Mouse (Mus musculus) right cerebral cortex, postnatal 25 days (tissue): ENCODE measurements around the gene Tfec.

Source experiments
- DNase-seq: peaks from one replicate; pipeline ENCODE4 v3.0.0; 2022

Tfec gene

DNA sequence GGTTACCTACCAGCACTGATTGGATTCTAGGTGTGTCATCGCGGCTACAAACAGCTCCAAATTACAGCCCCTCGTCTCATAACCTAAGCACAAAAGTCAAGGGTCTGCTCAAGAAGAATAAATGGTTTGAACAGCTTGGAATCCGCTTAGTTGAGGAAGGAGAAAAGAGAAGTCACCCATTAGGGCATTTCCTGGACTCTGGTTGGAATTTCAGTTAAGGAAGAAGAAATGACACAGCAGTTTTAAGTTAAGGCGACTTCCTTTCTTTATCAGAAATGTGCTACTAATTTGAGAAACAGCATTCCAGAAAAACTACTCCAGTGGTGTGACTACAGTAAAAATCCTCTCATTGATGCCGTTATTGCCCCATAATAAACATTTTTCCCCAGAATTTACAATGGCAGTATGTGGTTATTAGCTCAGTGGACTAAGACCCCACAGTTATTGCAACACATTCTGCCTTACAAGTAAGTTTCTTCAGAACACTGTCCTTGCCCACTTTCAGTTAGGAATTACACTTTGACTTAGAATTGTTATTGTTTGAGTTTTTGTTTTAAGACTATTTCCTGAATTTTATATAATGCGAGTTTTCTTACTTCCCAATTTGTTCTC is at the start of gene Tfec:
TSS of gene Tfec (minus strand) at position 191 of the 612 bp plus-strand sequence.
- no peak for DNase-seq

DNA sequence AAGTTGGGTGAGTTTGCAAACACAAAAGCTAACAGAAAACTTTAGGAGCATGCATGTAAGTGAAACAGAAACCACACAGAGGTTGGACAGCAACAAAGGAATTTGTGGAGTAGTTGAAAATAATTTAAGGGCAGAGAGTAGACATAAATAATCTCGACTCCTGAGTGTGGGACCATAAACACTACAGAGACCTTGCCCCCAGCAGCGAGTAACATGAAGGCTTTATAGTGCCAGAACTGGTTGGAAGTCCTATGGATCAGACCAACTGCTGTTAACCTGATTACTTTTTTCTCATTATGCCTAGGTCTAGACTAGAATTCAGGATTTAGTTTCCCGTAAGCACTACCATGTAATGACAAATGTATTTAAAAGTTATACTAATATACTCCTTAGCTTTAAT is 49.6 kb upstream of the Tfec start:
- no peak for DNase-seq

DNA sequence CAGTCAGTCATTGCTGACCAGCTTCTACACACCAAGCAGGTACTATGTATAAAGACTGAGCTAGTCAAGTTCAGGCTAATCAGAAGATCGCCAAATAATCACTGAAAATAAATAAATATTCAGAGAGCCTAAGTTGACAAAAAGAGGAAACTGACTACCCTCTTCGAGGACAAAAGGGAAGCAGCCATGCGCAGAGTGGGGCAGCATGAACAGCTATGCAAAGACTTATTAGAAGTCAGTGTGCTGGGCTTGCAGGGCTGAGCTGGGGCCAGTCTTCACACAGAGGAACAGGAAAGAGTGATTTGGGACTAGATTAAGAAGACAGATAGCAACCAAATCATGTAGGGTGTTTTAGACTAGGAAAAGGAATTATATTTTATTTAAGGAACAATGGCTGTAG is 45.3 kb upstream of the Tfec start:
- no peak for DNase-seq

DNA sequence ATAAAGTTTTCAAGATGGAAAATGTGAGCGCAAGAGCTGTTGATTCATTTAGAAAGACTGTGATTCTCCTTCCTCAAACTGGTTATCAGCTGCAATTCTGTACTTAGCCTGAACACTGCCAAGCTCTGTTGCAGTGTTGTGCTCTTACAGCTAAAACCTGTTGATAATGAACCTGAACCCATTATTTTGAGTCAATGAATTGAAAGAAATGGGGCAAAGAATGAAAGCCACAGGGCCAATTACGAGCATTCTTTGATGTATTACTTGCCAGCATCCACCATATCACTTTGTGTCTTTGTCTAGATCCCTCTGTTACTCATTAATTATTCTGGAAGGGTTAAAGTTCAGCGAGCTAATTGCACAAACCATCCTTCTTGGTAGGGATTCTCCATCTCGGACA is 44.2 kb upstream of the Tfec start:
- DNase-seq, result no peak

DNA sequence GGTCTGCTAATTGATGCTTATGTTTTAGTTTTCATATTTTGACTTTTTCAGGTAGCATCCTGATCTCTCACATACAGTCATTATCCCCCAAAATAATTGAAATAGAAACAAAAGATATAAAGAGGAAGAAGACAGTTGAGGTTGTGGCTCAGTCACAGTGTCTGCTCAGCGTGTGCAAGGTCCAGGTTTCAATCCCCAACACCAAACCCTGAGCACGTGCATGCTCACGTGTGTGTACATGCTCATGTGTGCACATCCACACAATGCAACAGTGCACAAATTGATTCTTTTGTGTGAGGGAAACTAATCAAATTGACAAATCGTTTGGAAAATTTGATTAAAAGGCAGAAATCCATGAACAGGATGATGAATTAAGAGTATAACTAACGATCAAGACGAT is 32.8 kb upstream of the Tfec start:
- no peak for DNase-seq

DNA sequence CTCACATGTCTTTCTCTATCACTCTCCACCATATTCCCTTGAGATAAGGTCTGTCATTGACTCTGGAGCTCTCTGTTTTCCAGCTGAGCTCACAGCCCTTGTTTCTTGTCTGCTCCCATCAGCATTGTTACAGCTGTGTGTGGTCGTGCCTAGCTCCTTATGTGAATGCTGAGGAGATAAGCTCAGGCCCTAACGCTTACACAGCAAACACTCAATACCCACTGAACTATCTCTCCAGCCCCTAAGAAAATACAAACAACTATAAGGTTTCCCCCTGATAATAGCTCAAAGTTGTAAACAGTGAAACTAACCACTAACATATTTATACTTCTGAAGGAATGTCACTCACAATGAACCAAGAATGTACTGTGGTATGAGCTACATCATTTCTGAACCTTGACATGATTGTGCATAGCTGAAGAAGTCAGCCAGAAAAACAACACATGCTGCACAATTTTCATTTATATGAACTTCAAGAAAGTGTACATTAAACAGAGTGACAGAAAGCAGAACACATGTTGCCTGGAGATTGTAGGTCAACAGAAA is 21.9 kb upstream of the Tfec start:
- DNase-seq, result no peak

DNA sequence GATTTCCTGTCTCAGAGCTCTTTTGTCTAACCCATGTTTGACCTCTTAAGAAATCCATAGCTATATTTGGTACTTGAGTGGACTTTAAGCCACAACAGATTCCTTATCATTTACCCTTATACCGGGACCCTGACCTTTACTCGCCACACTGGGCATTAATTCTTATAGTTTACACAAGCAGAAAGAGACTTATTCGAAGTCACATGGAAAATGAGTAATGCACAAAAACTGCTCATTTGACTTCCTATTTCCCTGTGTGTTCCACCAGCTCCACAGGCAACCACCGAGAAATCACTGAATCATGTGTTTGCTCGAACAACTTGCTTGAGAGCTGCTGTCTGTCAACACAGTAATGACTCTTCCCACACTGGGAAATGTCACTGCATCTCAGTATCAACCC is 6.4 kb downstream of the Tfec start:
- DNase-seq, result no peak

DNA sequence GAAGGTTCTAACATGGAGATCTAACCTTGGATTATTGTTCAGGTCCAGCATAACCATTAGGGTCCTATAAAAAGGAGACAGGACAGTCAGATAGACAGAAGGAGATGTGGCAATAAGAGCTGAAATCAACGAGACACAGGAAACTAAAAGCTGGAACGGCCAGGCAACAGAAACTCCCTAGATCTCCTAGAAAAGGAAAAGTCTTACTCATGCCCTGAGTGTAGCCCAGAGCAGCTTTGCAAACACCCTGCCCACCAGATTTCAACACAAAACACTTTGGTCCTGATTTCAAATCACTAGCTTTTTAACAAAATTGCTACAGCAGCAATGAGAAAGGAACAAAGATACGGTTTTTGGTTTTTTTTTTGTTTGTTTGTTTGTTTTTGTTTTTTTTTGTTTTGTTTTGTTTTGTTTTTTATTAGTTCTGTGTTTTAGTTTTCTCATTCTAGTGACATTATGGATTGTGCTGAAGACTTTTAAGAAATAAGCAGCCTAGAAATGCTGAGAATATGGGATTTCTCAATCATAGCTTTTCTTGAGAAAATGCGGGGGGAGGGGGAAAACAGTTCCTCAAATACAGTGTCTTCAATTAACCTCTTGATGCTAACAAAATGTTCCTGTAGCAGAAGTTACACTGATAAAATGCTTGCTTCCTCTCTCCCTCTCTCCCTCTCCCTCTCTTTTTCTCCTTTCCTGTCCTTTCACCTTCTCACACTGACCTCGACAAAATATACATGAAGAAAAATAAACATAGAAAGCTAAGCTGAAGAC is 14.5 kb downstream of the Tfec start:
- no peak for DNase-seq

DNA sequence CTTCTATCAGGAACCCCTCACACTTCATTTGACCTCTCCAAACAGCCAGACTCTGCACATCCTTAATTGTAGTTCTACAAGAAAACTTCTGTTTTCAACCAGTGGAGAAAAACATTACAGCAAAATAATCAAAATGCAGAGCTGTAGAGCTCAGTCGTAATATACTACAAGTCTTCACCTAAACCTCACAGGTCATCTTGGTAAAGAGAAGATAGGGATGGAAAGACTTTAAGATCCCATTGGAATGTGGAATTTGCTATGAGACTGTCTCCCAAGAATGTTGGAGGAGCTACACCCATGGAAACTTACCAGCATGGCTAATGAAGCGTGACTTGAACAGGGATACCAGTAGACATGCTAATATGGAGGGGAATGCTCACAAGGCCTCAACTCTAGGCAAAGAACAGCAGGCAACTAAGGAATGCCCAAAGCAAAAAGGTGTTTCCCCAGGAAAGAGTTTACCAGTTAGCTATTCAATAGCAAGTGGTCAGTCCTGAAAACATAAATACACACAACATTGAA is 24.2 kb downstream of the Tfec start:
- no peak for DNase-seq

DNA sequence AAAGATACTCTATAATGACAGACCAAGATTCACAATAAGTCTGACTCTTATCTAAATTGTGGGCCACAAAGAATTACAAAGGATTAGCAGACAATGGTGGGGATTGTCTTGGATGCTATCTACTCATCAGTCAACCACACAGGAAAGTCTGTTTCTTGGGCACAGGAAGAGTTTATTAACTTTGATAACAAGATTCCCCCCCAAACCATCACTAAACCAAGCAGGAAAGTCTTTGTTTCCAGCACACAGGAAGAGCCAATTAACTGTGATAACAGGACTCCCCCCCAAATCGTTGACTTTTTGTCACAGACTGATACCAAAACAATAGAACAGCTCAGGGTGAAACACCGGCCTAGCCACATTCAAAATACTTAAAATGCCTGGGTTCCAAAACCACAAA is 28.2 kb downstream of the Tfec start:
- DNase-seq, result no peak

DNA sequence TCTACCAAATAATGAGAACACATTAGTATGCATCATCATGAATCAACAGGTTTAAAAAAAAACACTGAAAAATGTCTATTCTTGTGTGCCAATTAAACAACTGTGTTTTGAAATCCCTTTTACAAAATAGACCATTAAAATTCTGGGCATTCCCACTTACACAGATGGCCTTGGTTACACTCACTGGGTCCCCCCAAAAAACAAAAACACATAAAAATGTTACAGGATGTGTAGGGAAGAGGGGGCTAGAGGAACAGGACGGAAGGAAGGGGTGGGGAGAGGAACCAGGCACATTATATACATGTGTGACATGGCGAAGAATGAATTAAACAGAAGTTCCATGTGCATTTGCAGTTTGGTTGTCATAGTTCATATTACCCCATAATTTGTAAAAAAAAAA is 29.9 kb downstream of the Tfec start:
- DNase-seq, result no peak

DNA sequence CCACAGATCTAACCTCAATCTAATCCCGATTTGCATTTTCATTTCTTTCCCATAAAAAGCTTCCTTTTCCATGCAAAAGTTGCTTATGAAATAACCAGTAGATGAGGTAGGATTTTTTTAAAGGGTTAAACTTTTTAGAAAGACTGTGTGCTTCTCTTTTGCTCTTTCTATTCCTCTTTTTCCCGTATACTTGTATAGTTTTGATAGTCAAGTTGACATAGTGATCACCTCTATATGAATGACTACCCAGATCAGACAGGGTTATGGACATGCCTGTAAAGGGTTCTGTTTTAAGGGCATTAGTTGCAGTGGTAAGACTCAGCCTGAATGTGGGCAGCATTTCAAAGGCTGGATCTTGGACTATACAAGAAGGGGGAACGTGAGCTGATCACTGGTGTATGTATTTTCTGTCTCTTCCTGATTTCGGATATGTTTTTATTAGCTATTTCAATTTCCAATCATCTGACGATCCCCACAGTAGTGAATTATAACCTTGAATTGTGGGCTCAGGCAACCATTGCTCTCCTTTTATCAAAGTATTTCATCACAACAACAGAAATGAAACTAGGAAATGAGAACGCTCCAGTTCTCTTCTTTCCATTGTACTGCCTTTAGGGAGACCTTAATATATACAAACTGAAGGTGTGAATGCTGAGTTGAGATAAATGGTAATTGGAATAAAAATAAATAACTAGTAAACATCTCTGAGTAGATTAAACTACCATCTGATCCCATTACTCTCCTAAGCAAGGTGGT is 35.3 kb downstream of the Tfec start:
- DNase-seq, result no peak

DNA sequence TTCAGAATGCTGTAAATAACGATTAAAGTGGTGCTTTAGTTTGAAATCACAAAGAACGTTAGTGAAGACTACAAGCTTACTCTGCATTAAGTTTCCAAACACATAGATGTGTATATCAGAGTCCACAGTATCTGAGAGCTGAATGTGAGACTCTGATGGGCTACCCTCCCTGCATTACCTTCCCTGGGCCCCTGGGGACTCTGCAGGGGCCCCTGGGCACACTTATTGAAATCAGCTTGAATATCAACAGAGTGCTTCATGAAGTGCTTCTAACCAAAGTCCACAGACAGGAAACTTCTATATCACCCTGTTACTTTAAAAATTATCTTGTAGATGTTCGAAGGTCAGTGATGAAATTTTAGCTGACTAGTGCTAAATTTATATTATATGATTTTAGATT is 36.2 kb downstream of the Tfec start:
- DNase-seq, result no peak

DNA sequence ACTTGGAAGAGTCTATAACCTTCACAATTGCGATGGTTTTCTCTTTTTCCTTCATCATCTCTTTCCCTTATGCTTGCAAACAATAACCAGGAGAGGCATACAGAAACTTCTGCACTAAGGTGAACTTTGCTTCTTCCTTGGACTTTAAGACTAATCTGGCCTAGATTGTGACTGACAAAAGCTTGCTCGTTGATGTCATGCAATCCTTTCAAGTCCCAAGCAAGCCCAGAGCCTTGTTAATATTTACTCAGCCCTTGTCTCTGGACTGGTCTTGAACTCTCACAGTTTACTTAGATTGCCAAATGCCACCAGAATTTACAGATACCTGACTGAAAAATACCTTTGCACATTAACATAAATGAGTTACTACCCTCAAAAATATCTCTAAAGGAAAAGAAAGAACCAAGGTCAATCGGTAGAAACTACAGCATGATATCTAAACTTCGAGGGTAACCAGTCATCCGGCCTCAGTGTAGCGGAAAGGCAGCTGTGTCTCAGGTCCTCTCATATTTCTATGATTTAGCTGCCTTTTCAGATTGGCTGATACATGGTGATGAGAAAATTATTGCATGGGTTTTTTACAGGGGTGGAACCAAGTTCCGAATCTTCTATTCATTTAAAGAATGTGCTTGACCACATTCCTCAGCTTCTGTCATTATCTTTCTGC is 42.2 kb downstream of the Tfec start:
- no peak for DNase-seq

DNA sequence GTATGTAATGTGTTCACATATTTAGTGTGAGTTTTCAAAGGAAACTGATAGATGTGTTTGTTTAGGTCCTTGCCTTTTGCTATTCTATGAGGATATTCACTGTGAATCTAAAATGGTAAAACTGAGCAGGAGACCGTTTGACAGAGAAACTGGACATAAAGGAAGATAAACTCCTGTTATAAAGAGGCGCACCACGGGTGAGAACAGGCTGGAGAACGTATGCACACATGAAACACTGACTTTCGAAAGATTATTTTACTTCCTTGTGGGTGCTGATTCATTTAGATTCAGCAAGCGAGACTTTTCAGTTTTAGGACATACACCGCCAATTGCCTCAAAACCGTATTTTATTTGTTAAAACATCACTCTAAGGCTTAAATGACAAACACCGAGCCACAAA is 43.3 kb downstream of the Tfec start:
- no peak for DNase-seq

DNA sequence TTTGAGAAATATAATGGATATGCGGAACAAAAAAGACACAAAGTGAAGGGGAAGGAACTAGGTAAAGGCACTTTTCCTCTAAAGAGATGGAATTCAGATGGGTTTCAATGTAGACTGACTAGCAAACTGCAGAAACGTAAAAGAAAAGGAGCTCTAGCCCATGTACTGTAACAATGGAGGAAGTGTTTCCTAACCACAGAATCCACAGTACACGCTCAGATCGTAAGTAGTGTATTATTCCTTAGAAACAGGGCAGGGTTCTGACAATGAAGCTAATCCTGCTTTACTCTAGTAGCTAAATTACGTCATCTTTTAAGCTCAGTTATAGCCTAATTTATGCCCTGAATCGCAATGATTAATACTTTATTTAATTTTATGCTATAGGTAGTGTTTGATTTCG is 51.7 kb downstream of the Tfec start:
- no peak for DNase-seq

DNA sequence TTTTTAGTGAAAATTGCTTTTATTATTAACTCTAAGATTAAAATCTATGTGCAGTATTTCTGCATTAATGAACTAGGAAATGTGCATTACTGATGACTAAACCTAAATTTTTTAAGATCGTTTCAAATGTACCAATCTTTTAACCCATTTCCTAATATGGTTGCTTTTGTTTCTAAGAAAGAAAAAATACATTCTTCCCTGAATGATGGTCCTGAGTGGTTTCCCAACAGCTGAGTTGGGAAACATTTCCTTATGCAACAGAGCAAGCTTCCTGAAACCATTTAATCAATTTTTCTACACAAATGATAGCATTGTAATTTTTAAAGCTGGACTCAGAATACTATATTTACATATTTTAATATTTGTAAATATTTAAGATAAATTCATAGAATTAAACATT is 62.6 kb downstream of the Tfec start:
- no peak for DNase-seq

DNA sequence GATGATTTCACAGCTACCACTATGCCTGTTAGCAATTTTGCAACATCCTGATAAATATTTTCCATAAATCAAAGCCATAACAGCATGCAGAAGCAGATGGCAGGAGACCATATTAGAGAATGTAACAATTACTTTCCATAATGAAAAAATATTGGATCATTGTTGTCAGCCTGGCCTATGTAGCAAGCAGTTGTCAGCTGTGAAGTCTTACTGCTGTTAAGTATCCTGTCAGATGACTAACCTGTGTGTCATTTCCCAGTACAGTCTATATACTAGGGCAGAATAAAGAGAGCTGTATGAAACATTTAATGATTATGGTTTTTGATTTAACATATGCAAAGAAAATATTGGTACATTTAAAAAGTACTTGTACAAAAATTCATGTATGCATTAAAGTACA is 69.9 kb downstream of the Tfec start:
- DNase-seq, result no peak

DNA sequence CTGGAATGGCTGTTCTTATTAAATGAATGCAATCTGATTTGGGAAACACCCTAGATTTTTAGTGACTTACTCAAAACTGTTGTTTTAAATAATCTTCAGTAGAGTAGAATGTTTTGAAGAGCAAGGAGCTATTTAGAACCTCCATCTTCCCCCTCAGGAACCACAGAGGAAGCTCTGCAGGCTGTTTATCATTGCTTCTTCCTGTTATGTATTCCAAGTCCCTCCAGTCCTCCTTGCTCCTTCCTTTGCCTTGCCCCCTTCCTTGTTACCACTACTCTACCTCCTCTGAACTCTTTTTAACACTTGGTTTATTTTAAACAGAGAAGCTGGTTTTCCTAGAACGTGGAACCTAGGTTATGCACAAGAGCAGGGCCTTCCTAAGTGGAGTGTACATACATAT is 76.3 kb downstream of the Tfec start:
- no peak for DNase-seq

DNA sequence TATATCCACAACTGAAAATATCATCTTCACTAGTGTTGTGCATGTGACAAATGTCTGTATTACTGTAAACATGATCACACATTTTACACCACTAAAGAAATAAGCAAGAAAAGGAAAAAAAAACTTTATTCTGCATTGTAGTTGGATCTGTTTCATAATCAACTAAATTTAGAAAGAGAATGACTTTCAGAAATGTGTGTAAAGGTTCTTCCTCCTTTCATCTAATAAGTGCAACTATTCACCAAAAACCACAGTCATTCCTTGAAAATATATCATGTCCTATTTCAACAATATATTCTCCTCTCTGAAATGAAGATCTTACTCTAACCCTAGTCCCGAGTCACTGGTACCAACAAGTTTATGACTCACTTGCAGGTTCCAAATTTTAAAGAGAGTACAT is 91.9 kb downstream of the Tfec start:
- DNase-seq, result no peak

DNA sequence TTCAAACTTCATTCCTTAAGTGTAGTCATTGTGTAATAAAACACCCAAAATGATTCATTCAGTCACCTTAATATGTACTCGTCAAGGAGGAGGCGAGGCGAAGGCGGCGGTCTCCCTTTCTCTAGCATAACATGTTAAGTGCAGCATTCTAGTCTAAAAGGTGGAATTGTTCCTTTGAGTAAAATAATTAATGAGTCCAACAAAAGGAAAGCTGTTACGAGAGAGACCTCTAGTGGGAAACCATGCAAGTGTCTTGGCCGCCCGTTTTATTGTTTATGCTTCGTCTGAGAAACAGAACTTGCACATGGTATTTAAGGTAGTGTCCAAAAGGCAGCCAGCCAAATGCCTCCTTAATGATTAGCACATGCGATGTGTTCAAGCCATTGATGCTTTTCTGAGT is 100.6 kb downstream of the Tfec start:
- peak; percentile 23 for DNase-seq

DNA sequence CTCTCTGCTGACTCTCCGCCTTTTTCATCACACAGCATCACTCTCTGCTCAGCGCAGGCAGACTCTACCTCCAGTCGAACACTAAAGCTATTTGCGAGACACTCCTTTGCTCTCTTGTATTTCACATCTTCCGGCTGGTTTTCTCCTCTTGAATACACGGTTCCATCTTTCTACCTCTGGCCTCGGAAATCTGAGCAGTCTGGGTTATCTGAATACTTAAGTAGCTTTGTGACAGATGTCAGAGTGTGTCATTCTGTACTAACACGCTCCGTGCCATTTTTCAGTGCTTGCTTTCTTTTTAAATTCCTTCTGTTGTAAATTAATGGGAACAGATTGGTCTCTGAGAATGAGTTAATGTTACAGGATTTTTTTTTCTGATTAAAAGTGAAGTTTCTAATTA is 101.3 kb downstream of the Tfec start:
- no peak for DNase-seq

DNA sequence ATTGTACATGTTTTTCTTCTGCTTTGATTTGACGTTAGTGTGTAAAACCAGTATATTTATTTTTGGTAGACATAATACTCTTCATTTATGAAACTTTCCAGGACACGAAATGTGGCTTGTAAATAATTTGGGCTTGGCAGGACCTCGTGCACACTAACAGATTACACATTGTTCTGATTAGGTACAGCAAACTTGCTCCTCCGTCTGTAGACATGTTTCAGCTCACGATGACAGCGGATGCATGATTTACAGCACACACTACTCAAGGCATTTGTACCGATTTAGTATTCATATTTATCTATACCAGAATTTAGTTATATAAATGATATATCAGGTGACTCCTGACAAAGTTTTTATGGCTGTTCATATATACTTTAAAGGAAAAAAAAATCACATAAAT is 104.2 kb downstream of the Tfec start:
- DNase-seq, result no peak
